Mouse (Mus musculus) lung, postnatal 0 days (tissue): ENCODE measurements around the gene Ddx49. TPM values are rescaled to one million over a fixed set of nuclear protein-coding genes. Genes with fewer than 3 reads are reported as not detected.
A peak's percentile ranks its signal among the peaks of the same experiment; 100 is the strongest.

Experiments
- ATAC-seq: fragments of 200-750 bp; cut with Nextera tagmentation; 2 replicates; pipeline ENCODE4 v1.8.0; 2017; ENCODE audit warnings: moderate library complexity
- DNase-seq: peaks from one replicate; pipeline ENCODE4 v3.0.0-alpha.2; 2016; ENCODE audit warnings: low spot score
- H3K27ac ChIP-seq: fragments of 300-500 bp; sonication (generic); 2 replicates; pipeline ENCODE4 v1.5.1; 2014; ENCODE audit warnings: antibody characterized with exemption, mild to moderate bottlenecking, low read length, mixed read lengths
- H3K27me3 ChIP-seq: fragments of 300-500 bp; sonication (generic); replicated peaks from 2 replicates; pipeline ENCODE4 v1.6.1; 2014; ENCODE audit warnings: low read length, mixed read lengths; ENCODE audit not compliant: insufficient read depth
- H3K36me3 ChIP-seq: fragments of 300-500 bp; sonication (generic); 2 replicates; pipeline ENCODE4 v1.6.1; 2014; ENCODE audit warnings: low read length, mixed read lengths; ENCODE audit not compliant: insufficient read depth
- H3K4me1 ChIP-seq: fragments of 300-500 bp; sonication (generic); 2 replicates; pipeline ENCODE4 v1.6.1; 2014; ENCODE audit warnings: antibody characterized with exemption, low read depth, low read length, mixed read lengths; ENCODE audit not compliant: insufficient read depth
- H3K4me2 ChIP-seq: fragments of 300-500 bp; sonication (generic); replicated peaks from 2 replicates; pipeline ENCODE4 v1.6.1; 2014; ENCODE audit warnings: low read depth, mild to moderate bottlenecking, low read length, moderate library complexity, mixed read lengths
- H3K4me3 ChIP-seq: fragments of 300-500 bp; sonication (generic); 2 replicates; pipeline ENCODE4 v1.5.1; 2014; ENCODE audit warnings: low read depth, low read length
- H3K9ac ChIP-seq: fragments of 300-500 bp; sonication (generic); replicated peaks from 2 replicates; pipeline ENCODE4 v1.6.1; 2014; ENCODE audit warnings: low read depth, mild to moderate bottlenecking
- H3K9me3 ChIP-seq: fragments of 300-500 bp; sonication (generic); 2 replicates; pipeline ENCODE4 v1.6.1; 2016; ENCODE audit warnings: low read length, mixed read lengths
- CTCF ChIP-seq: IDR thresholded peaks from 2 replicates; pipeline ENCODE4 v1.5.1; 2016; ENCODE audit warnings: antibody characterized with exemption, mild to moderate bottlenecking
- EP300 ChIP-seq: IDR thresholded peaks from 2 replicates; pipeline ENCODE4 v1.6.1; 2016; ENCODE audit warnings: antibody characterized with exemption, mild to moderate bottlenecking, control low read depth
- WGBS: fragments of 180-500 bp; shearing (Covaris S2); extraction: QIAGEN DNeasy Blood & Tissue Kit; methylation state at CpG from one replicate; pipeline ENCODE4 v1.1.7; 2014; 5-methylcytosine and 5-hydroxymethylcytosine counted together
- polyA plus RNA-seq: library from polyadenylated mRNA; unstranded; fragments of >200 nt; fragmentation: Nextera tagmentation; extraction: Ambion mirVana; gene quantifications from 2 replicates; pipeline ENCODE4 v1.2.1, GENCODE M21; 2015

Ddx49 gene
- polyA plus RNA-seq, 1 experiment from 2014 or later = 32.5 TPM

- ATAC-seq (peak; percentile 80), DNase-seq (peak; percentile 82)
- no peak overlapping the region for H3K4me2 ChIP-seq
- H3K9me3 ChIP-seq = no peaks in the 10 kb centered on the region
- H3K27me3 ChIP-seq = no peaks in the 10 kb centered on the region
- H3K9ac ChIP-seq = no peak overlapping the region
- no peaks in the 10 kb centered on the region for H3K4me1 ChIP-seq
- TF ChIP-seq EP300 (no peak), CTCF (peak; percentile 84)
- WGBS = 27% methylated on average over 41 of the region's 41 CpGs
- H3K4me3 ChIP-seq = no peak overlapping the region
- no peak overlapping the region for H3K27ac ChIP-seq
- H3K36me3 ChIP-seq = peaks cover 41% of the 10 kb centered on the region
Observed at GRCm38 (mm10) chr8:70332070-70332877, 30.0 kb upstream of the Ddx49 start.

- TF ChIP-seq EP300 = no peak
- TF ChIP-seq CTCF = no peak
- no peak for DNase-seq
- H3K4me1 ChIP-seq = no peaks in the 10 kb centered on the region
- H3K27me3 ChIP-seq = no peaks in the 10 kb centered on the region
- H3K27ac ChIP-seq = no peak overlapping the region
- peaks cover 34% of the 10 kb centered on the region for H3K36me3 ChIP-seq
- no peak overlapping the region for H3K4me2 ChIP-seq
- ATAC-seq = no peak
- WGBS = 79% methylated on average over 19 of the region's 19 CpGs
- H3K4me3 ChIP-seq = no peak overlapping the region
- H3K9me3 ChIP-seq = no peaks in the 10 kb centered on the region
- no peak overlapping the region for H3K9ac ChIP-seq
Observed at GRCm38 (mm10) chr8:70331526-70331925, 29.2 kb upstream of the Ddx49 start.

- no peaks in the 10 kb centered on the region for H3K9me3 ChIP-seq
- TF ChIP-seq EP300 (no peak), CTCF (peak; percentile 69)
- H3K4me1 ChIP-seq = no peaks in the 10 kb centered on the region
- no peak overlapping the region for H3K4me2 ChIP-seq
- no peak overlapping the region for H3K4me3 ChIP-seq
- peak; percentile 79 for ATAC-seq
- no peaks in the 10 kb centered on the region for H3K27me3 ChIP-seq
- no peak overlapping the region for H3K27ac ChIP-seq
- peak; percentile 59 for DNase-seq
- H3K36me3 ChIP-seq = peaks cover 27% of the 10 kb centered on the region
- no peak overlapping the region for H3K9ac ChIP-seq
- WGBS = 41% methylated on average over 48 of the region's 53 CpGs
Observed at GRCm38 (mm10) chr8:70330741-70331364, 28.6 kb upstream of the Ddx49 start.

- Histone ChIP-seq H3K27me3 (no peaks in the 10 kb centered on the region), H3K4me1 (no peaks in the 10 kb centered on the region), H3K4me2 (no peak overlapping the region), H3K36me3 (peaks cover 19% of the 10 kb centered on the region), H3K27ac (no peak overlapping the region), H3K4me3 (no peak overlapping the region), H3K9ac (no peak overlapping the region), H3K9me3 (no peaks in the 10 kb centered on the region)
- no peak for DNase-seq
- peak; percentile 25 for ATAC-seq
- WGBS = 13% methylated on average over 44 of the region's 45 CpGs
- TF ChIP-seq EP300 = no peak
- no peak for TF ChIP-seq CTCF
Observed at GRCm38 (mm10) chr8:70329835-70330740, 27.8 kb upstream of the Ddx49 start.

GRCm38 (mm10) chr8:70329124-70329834 lies 27.0 kb upstream of the Ddx49 start, which contains the start of gene Gdf1:
TSS of gene Gdf1 (plus strand) at chr8:70329817.
- ATAC-seq (no peak), DNase-seq (no peak)
- TF ChIP-seq EP300 (no peak), CTCF (no peak)
- H3K9me3 ChIP-seq = no peaks in the 10 kb centered on the region
- H3K9ac ChIP-seq = no peak within 1 kb of the TSS
- no peaks in the 10 kb centered on the region for H3K27me3 ChIP-seq
- no peak within 1 kb of the TSS for H3K27ac ChIP-seq
- WGBS = 33% methylated on average over 14 of the region's 14 CpGs
- H3K36me3 ChIP-seq = peaks cover 15% of the 10 kb centered on the region
- H3K4me2 ChIP-seq = no peak within 1 kb of the TSS
- H3K4me3 ChIP-seq = no peak within 1 kb of the TSS
- no peaks in the 10 kb centered on the region for H3K4me1 ChIP-seq
